Mouse (Mus musculus) adrenal gland, adult 2 months (tissue): ENCODE measurements around the gene 2410004P03Rik. TPM values are rescaled to one million over a fixed set of nuclear protein-coding genes. Genes with fewer than 3 reads are reported as not detected.
A peak's percentile ranks its signal among the peaks of the same experiment; 100 is the strongest.

Experiments
- DNase-seq: peaks from one replicate; pipeline ENCODE4 v3.0.0; 2021
- long read RNA-seq: library from polyadenylated mRNA; stranded (forward); transcript quantifications from one replicate; pipeline ENCODE4 v2.0.0, GENCODE M21; 2021
- polyA plus RNA-seq: library from polyadenylated mRNA; depleted of rRNA; stranded (reverse); fragments of >200 nt; gene quantifications from 2 replicates; pipeline ENCODE4 v1.2.3, GENCODE M21; 2012; rRNA removed
- total RNA-seq, 2 experiments: library from RNA; stranded (reverse); gene quantifications; 2 replicates each; pipeline ENCODE4 v1.2.3; 2021

Gene 2410004P03Rik
- total RNA-seq (not detected), polyA plus RNA-seq (not detected in 2 replicates)
- long read RNA-seq, result 0 reads

- peak; percentile 82 for DNase-seq
Observed at GRCm38 (mm10) chr12:17011100-17011870, at the start of gene 2410004P03Rik. Gene 2410004P03Rik (minus strand): TSS chr12:17011727.

GRCm38 (mm10) chr12:17061183-17061722, 49.7 kb upstream of the 2410004P03Rik start:
- no peak for DNase-seq

- no peak for DNase-seq
Observed at GRCm38 (mm10) chr12:17058490-17058889, 47.0 kb upstream of the 2410004P03Rik start.

GRCm38 (mm10) chr12:17057110-17057509, 45.6 kb upstream of the 2410004P03Rik start:
- no peak for DNase-seq

GRCm38 (mm10) chr12:17055766-17056165, 44.2 kb upstream of the 2410004P03Rik start:
- DNase-seq, result no peak

- no peak for DNase-seq
Observed at GRCm38 (mm10) chr12:17054691-17055090, 43.2 kb upstream of the 2410004P03Rik start.

GRCm38 (mm10) chr12:17052673-17053072, 41.1 kb upstream of the 2410004P03Rik start:
- no peak for DNase-seq

- no peak for DNase-seq
Observed at GRCm38 (mm10) chr12:17051057-17051456, 39.5 kb upstream of the 2410004P03Rik start.

- no peak for DNase-seq
Observed at GRCm38 (mm10) chr12:17049796-17050195, 38.3 kb upstream of the 2410004P03Rik start.

- DNase-seq, result no peak
Observed at GRCm38 (mm10) chr12:17048979-17049612, 37.6 kb upstream of the 2410004P03Rik start.

- DNase-seq, result no peak
Observed at GRCm38 (mm10) chr12:17043311-17043710, 31.8 kb upstream of the 2410004P03Rik start.

GRCm38 (mm10) chr12:17040567-17040966, 29.0 kb upstream of the 2410004P03Rik start:
- DNase-seq, result no peak

- no peak for DNase-seq
Observed at GRCm38 (mm10) chr12:17039415-17039814, 27.9 kb upstream of the 2410004P03Rik start.

- no peak for DNase-seq
Observed at GRCm38 (mm10) chr12:17038246-17038645, 26.7 kb upstream of the 2410004P03Rik start.

- peak; percentile 11 for DNase-seq
Observed at GRCm38 (mm10) chr12:17037053-17037610, 25.6 kb upstream of the 2410004P03Rik start.

GRCm38 (mm10) chr12:17036532-17036931, 25.0 kb upstream of the 2410004P03Rik start:
- DNase-seq, result no peak

- DNase-seq, result no peak
Observed at GRCm38 (mm10) chr12:17035128-17035527, 23.6 kb upstream of the 2410004P03Rik start.

- DNase-seq, result no peak
Observed at GRCm38 (mm10) chr12:17034671-17035070, 23.1 kb upstream of the 2410004P03Rik start.

GRCm38 (mm10) chr12:17033464-17033841, 21.9 kb upstream of the 2410004P03Rik start:
- no peak for DNase-seq

GRCm38 (mm10) chr12:17032694-17033463, 21.4 kb upstream of the 2410004P03Rik start:
- DNase-seq, result peak; percentile 47

GRCm38 (mm10) chr12:17024554-17025110, 13.1 kb upstream of the 2410004P03Rik start:
- no peak for DNase-seq

- DNase-seq, result no peak
Observed at GRCm38 (mm10) chr12:17022145-17022544, 10.6 kb upstream of the 2410004P03Rik start.
